In the genomic region with DNA sequence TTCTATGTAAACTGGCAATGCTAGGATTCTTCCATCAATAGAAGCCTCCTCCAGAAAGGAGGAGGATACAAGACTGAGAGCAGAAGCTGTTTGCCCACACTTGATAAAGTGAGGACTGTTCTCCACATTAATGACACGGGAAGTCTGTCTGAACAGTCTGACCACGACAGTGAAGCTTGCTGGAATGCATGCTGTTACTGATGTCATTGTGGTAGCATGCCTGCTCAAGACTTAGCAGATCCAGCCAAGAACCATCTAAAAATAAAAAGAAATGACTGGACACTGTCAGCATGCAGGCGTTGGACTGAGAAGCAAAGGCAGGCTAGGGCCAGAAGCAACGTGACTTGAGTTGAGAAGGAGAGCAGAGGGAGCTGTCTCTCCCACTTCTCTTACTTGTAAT, we compare ENCODE assay signal across 11 mouse cellular contexts.
DNase-seq lines count a peak whose midpoint lies in the region; ATAC-seq and TF ChIP-seq lines count a peak whose summit lies in the region.
"Had no signal": no experiment of that assay in that cellular context is flagged by ENCODE, and none has a peak within 500 bp of the region (broad histone marks: within the 10 kb centered on the region; RNA-seq: fewer than 3 reads in every experiment).

No protein-coding gene starts in this region.

- no peak for TF ChIP-seq POLR2A in thymus, adult 2 months (IDR thresholded peaks at IDR 0.05; ENCODE audit: control insufficient read depth, extremely low read depth, insufficient read depth, low read length, poor library complexity)

- no peaks in the 10 kb centered on the region for H3K4me1 ChIP-seq in midbrain, embryonic 16.5 days (ENCODE audit: control insufficient read depth, insufficient read depth, low read length)
- H3K4me1 ChIP-seq in thymus, adult 2 months (replicated peaks; ENCODE audit: control insufficient read depth, insufficient read depth, low read length): no peaks in the 10 kb centered on the region
- H3K4me1 ChIP-seq: embryonic facial prominence, embryonic 12.5 days had no signal

- DNase-seq in frontal cortex, adult 2 months (ENCODE audit: extremely low spot score in 1 of 2, low spot score in 1 of 2): peak; percentile 36 to 38
- no peak for DNase-seq in frontal cortex, postnatal 10 days (ENCODE audit: low spot score in 2 of 2)
- DNase-seq in Muller cell, postnatal 12 days (ENCODE audit: inconsistent ontology term): peak; percentile 87
- DNase-seq in heart, adult 8-10 months (ENCODE audit: low spot score): peak; percentile 58
- peak; percentile 10 for DNase-seq in left cerebral cortex, postnatal 4 days
- DNase-seq in kidney, postnatal 14 days: no peak
- DNase-seq in thymus, adult 2 months: no peak
- DNase-seq: adrenal gland, postnatal 14 days had no signal

- WGBS in midbrain, embryonic 16.5 days: 89% methylated on average over 4 of the region's 4 CpGs
- WGBS in thymus, adult 2 months: 71% methylated on average over 4 of the region's 4 CpGs

- H3K9me3 ChIP-seq in midbrain, embryonic 16.5 days (replicated peaks; ENCODE audit: control insufficient read depth, low read length, poor library complexity, severe bottlenecking): 0 out of 2 replicates have a peak, but pooled peaks cover 3% of the 10 kb centered on the region
- H3K9me3 ChIP-seq: embryonic facial prominence, embryonic 12.5 days had no signal

- no peak overlapping the region for H3K4me2 ChIP-seq in midbrain, embryonic 16.5 days (ENCODE audit: low read length)
- H3K4me2 ChIP-seq: embryonic facial prominence, embryonic 12.5 days had no signal

- H3K9ac ChIP-seq in midbrain, embryonic 16.5 days (ENCODE audit: low read depth, low read length): no peak overlapping the region
- H3K9ac ChIP-seq: embryonic facial prominence, embryonic 12.5 days had no signal

- ATAC-seq in midbrain, embryonic 16.5 days: no peak

- intact Hi-C loops in left cerebral cortex, postnatal 4 days (cut with DNase I): no loop called here

- H3K27ac ChIP-seq in midbrain, embryonic 16.5 days (ENCODE audit: low read length): no peak overlapping the region
- H3K27ac ChIP-seq in thymus, adult 2 months (ENCODE audit: control insufficient read depth, insufficient read depth, low read length): no peak overlapping the region
- H3K27ac ChIP-seq: embryonic facial prominence, embryonic 12.5 days; macrophage had no signal

- no peak overlapping the region for H3K4me3 ChIP-seq in midbrain, embryonic 16.5 days (ENCODE audit: low read depth, low read length)
- H3K4me3 ChIP-seq in thymus, adult 2 months (ENCODE audit: control insufficient read depth, insufficient read depth, low read length): no peak overlapping the region
- H3K4me3 ChIP-seq: embryonic facial prominence, embryonic 12.5 days had no signal

- H3K27me3 ChIP-seq in midbrain, embryonic 16.5 days (ENCODE audit: control insufficient read depth, insufficient read depth, low read depth, low read length): no peaks in the 10 kb centered on the region
- no peaks in the 10 kb centered on the region for H3K27me3 ChIP-seq in thymus, adult 2 months (ENCODE audit: control insufficient read depth, insufficient read depth, low read length)
- H3K27me3 ChIP-seq: embryonic facial prominence, embryonic 12.5 days had no signal

- no peaks in the 10 kb centered on the region for H3K36me3 ChIP-seq in midbrain, embryonic 16.5 days (ENCODE audit: control insufficient read depth, insufficient read depth, low read length)
- no peaks in the 10 kb centered on the region for H3K36me3 ChIP-seq in thymus, adult 2 months (ENCODE audit: control insufficient read depth, insufficient read depth, low read length)
- H3K36me3 ChIP-seq: embryonic facial prominence, embryonic 12.5 days had no signal

- TF ChIP-seq CTCF in thymus, adult 2 months (IDR thresholded peaks at IDR 0.05; ENCODE audit: borderline replicate concordance, control insufficient read depth, extremely low read depth, insufficient read depth, low read length, poor library complexity): no peak

Comparison
In these comparisons a context has a peak if more than half of its experiments do, and no peak if none do; other contexts are left out.
1. DNase-seq: peak in frontal cortex, adult 2 months (2 of 2), Muller cell, postnatal 12 days (single experiment), heart, adult 8-10 months (single experiment) and left cerebral cortex, postnatal 4 days (single experiment); none in frontal cortex, postnatal 10 days (0 of 2), kidney, postnatal 14 days (single experiment) and thymus, adult 2 months (single experiment).